Mouse (Mus musculus): Measurements from ENCODE around the gene Kansl1l. TPM values are rescaled to one million over a fixed set of nuclear protein-coding genes. Genes with fewer than 3 reads are reported as not detected.
"Not testable (repeated sequence)": the region's sequence is repeated elsewhere in the genome, so short reads cannot be mapped to it uniquely, and the experiment has no call there.

Kansl1l gene
- polyA plus RNA-seq, 1 experiment, result 1.5 TPM

- WGBS, result under 1% methylated on average over 73 of the region's 73 CpGs
- no peaks in the 10 kb centered on the region; the same call in 1 of the 2 replicates for H3K36me3 ChIP-seq (ENCODE audit: control insufficient read depth, insufficient read depth, low read length)
- H3K4me3 ChIP-seq (ENCODE audit: extremely low read depth, insufficient read depth, insufficient read length), result peak within 1 kb of the TSS; percentile 90
- peak; percentile 84 to 91 for DNase-seq (ENCODE audit: low read depth in 1 of 2, low spot score in 2 of 2)
- H3K27me3 ChIP-seq (ENCODE audit: control insufficient read depth, insufficient read depth, low read length), result no peaks in the 10 kb centered on the region
- H3K4me1 ChIP-seq (ENCODE audit: control insufficient read depth, insufficient read depth, insufficient read length), result no peaks in the 10 kb centered on the region; the same call in 1 of the 2 replicates
- peak within 1 kb of the TSS; percentile 86 for H3K27ac ChIP-seq (ENCODE audit: insufficient read depth, low read length)
- TF ChIP-seq POLR2A (IDR thresholded peaks at IDR 0.05; ENCODE audit: low read depth, low read length), result peak; percentile 75
- no peak for TF ChIP-seq CTCF (IDR thresholded peaks at IDR 0.05; ENCODE audit: extremely low read depth, insufficient read depth, insufficient read length, insufficient replicate concordance)
These were observed 116.4 kb downstream of the Kansl1l start, which contains the start of gene Rpe for GRCm38 (mm10) chr1:66700693-66701575. Rpe (plus strand) TSS chr1:66700831.

- H3K27me3 ChIP-seq (ENCODE audit: control insufficient read depth, insufficient read depth, low read length), result no peaks in the 10 kb centered on the region
- no peaks in the 10 kb centered on the region; the same call in 1 of the 2 replicates for H3K36me3 ChIP-seq (ENCODE audit: control insufficient read depth, insufficient read depth, low read length)
- H3K4me3 ChIP-seq (ENCODE audit: extremely low read depth, insufficient read depth, insufficient read length), result no peak overlapping the region
- DNase-seq (ENCODE audit: low read depth in 1 of 2, low spot score in 2 of 2), result no peak
- no peaks in the 10 kb centered on the region; the same call in 1 of the 2 replicates for H3K4me1 ChIP-seq (ENCODE audit: control insufficient read depth, insufficient read depth, insufficient read length)
- WGBS, result 62% methylated on average over 5 of the region's 5 CpGs
- TF ChIP-seq POLR2A (IDR thresholded peaks at IDR 0.05; ENCODE audit: low read depth, low read length) (no peak), CTCF (IDR thresholded peaks at IDR 0.05; ENCODE audit: extremely low read depth, insufficient read depth, insufficient read length, insufficient replicate concordance) (no peak)
- no peak overlapping the region for H3K27ac ChIP-seq (ENCODE audit: insufficient read depth, low read length)
These were observed 117.1 kb downstream of the Kansl1l start for GRCm38 (mm10) chr1:66700149-66700692.

- not testable (repeated sequence) for H3K36me3 ChIP-seq (ENCODE audit: control insufficient read depth, insufficient read depth, low read length); H3K27me3 ChIP-seq (ENCODE audit: control insufficient read depth, insufficient read depth, low read length); DNase-seq (ENCODE audit: low read depth in 1 of 2, low spot score in 2 of 2); H3K27ac ChIP-seq (ENCODE audit: insufficient read depth, low read length); H3K4me3 ChIP-seq (ENCODE audit: extremely low read depth, insufficient read depth, insufficient read length); H3K4me1 ChIP-seq (ENCODE audit: control insufficient read depth, insufficient read depth, insufficient read length)
- 91% methylated on average over 10 of the region's 10 CpGs for WGBS
These were observed 117.7 kb downstream of the Kansl1l start for GRCm38 (mm10) chr1:66699630-66700029.

GRCm38 (mm10) chr1:66695296-66695695, 122.1 kb downstream of the Kansl1l start:
- no peak for TF ChIP-seq CTCF (IDR thresholded peaks at IDR 0.05; ENCODE audit: extremely low read depth, insufficient read depth, insufficient read length, insufficient replicate concordance)
- TF ChIP-seq POLR2A (IDR thresholded peaks at IDR 0.05; ENCODE audit: low read depth, low read length), result no peak
- Histone ChIP-seq H3K27me3 (ENCODE audit: control insufficient read depth, insufficient read depth, low read length) (no peaks in the 10 kb centered on the region), H3K4me3 (ENCODE audit: extremely low read depth, insufficient read depth, insufficient read length) (no peak overlapping the region), H3K36me3 (ENCODE audit: control insufficient read depth, insufficient read depth, low read length) (no peaks in the 10 kb centered on the region), H3K4me1 (ENCODE audit: control insufficient read depth, insufficient read depth, insufficient read length) (no peaks in the 10 kb centered on the region), H3K27ac (ENCODE audit: insufficient read depth, low read length) (no peak overlapping the region)
- no peak for DNase-seq (ENCODE audit: low read depth in 1 of 2, low spot score in 2 of 2)
- 88% methylated on average over 7 of the region's 7 CpGs for WGBS

- no peak overlapping the region for H3K4me3 ChIP-seq (ENCODE audit: extremely low read depth, insufficient read depth, insufficient read length)
- H3K27ac ChIP-seq (ENCODE audit: insufficient read depth, low read length), result no peak overlapping the region
- TF ChIP-seq POLR2A (IDR thresholded peaks at IDR 0.05; ENCODE audit: low read depth, low read length) (no peak), CTCF (IDR thresholded peaks at IDR 0.05; ENCODE audit: extremely low read depth, insufficient read depth, insufficient read length, insufficient replicate concordance) (no peak)
- no peaks in the 10 kb centered on the region for H3K4me1 ChIP-seq (ENCODE audit: control insufficient read depth, insufficient read depth, insufficient read length)
- WGBS, result 11% methylated on average over 5 of the region's 5 CpGs
- no peaks in the 10 kb centered on the region for H3K36me3 ChIP-seq (ENCODE audit: control insufficient read depth, insufficient read depth, low read length)
- DNase-seq (ENCODE audit: low read depth in 1 of 2, low spot score in 2 of 2), result no peak
- H3K27me3 ChIP-seq (ENCODE audit: control insufficient read depth, insufficient read depth, low read length), result no peaks in the 10 kb centered on the region
These were observed 123.1 kb downstream of the Kansl1l start for GRCm38 (mm10) chr1:66694266-66694665.

GRCm38 (mm10) chr1:66692780-66693392, 124.5 kb downstream of the Kansl1l start:
- no peak for TF ChIP-seq POLR2A (IDR thresholded peaks at IDR 0.05; ENCODE audit: low read depth, low read length)
- TF ChIP-seq CTCF (IDR thresholded peaks at IDR 0.05; ENCODE audit: extremely low read depth, insufficient read depth, insufficient read length, insufficient replicate concordance), result no peak

More at GRCm38 (mm10) chr1:66692780-66693392, 124.5 kb downstream of the Kansl1l start:
- WGBS, result 87% methylated on average over 8 of the region's 8 CpGs
- no peak overlapping the region for H3K4me3 ChIP-seq (ENCODE audit: extremely low read depth, insufficient read depth, insufficient read length)
- H3K27me3 ChIP-seq (ENCODE audit: control insufficient read depth, insufficient read depth, low read length), result no peaks in the 10 kb centered on the region
- no peaks in the 10 kb centered on the region for H3K36me3 ChIP-seq (ENCODE audit: control insufficient read depth, insufficient read depth, low read length)
- no peak for DNase-seq (ENCODE audit: low read depth in 1 of 2, low spot score in 2 of 2)
- H3K27ac ChIP-seq (ENCODE audit: insufficient read depth, low read length), result no peak overlapping the region
- H3K4me1 ChIP-seq (ENCODE audit: control insufficient read depth, insufficient read depth, insufficient read length), result no peaks in the 10 kb centered on the region

All from spleen, adult 2 months (tissue).